Mouse (Mus musculus): Measurements from ENCODE around the gene Nrn1.

Nrn1 gene

DNA sequence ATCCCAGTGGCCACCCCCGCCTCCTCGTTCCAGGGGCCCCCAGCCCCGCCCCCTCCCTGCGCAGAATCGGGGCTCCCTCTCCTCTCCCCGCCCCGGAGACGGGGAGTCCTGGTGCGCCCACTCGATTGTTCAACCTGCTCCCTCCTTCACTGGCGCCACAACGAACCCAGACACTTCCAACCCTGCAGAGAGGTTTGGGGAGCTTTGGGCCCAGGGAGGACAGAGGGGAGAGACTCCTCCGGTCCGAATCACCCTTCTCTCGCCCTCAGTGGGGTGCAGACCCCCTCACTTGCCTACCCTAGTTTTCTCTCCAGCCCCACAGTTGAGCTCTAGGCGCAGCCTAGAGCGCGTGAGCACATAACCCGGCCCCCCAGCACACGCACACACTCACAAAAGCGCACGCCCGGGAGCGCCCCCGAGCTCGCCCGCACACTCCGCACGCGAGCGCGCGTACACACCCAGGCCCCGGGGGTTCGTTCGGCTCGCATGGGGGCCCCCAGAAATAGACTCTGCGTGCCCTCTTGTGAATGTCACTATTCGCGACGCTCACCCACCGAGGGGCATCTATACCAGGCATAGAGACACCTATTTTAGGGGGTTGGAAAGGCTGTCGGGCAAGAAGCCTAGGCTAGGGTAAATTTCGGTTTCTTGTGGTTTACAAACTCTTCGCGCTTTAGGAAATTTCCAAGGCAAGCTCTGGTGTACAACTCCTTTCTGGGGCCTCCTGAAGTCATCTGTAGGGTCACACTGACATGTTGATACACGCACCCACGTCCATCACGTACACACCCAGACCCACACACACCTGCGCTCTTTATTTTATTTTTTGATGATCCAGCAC lies at the start of gene Nrn1:
TSS of gene Nrn1 (minus strand) at position 401 of the 841 bp plus-strand sequence.
- DNase-seq (ENCODE audit: low read depth in 2 of 2, low spot score in 2 of 2) = no peak

DNA sequence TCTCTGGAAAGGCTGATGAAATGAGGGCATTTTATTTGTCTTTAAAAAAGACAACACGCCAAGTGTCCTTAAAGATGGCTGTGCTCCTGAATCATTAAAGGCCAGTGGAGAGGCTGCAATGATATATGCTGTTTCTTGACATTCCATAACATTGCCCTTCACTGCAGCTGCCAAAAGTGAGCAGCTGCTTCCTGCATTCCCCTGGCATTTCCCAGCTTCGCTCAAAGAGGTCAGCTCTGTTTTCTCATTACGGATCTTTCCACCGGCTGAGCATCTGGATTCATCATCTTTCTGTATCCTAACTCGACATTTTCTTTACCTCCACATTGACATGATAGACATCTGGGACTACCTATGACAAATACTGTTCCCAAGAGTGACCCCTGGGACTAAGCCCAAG lies 44.7 kb upstream of the Nrn1 start:
- DNase-seq (ENCODE audit: low read depth in 2 of 2, low spot score in 2 of 2) = no peak

DNA sequence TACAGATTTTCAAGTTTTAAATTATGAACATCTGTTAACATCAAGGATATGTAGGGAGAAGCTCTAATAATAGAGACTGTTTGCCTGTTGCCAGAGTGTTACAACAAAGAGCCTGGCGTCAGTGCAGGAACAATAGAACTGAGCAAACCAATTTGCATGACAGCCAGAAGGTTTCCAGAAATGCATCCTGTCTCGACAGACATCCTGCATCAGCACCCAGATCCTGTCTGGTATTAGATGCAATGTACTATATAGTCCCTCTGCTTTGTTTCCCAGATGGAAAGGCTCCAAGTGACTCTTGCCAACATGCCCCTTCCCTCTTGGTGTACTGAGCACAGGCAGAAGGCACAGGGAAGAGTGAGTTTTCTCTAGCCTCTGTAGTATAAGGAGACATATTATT lies 31.9 kb upstream of the Nrn1 start:
- no peak for DNase-seq (ENCODE audit: low read depth in 2 of 2, low spot score in 2 of 2)

DNA sequence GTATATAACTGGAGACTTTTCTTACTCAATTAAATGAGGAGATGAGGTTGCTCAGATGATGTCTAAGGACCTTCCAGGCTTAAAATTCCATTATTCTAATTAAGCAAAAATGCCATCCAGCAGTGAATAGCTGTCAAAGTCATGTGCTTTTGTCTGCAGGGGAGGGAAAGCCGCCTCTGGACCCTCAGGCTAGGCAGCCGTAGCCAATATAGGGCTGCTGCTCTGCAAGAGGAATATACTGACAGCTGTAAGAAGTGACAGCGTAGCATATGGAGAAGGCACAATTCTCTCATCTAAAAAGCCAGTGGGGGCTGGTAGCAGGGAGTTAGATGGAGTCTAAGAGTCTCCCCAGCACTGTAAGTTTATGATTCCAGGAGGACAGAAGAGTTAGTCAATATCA lies 16.9 kb upstream of the Nrn1 start:
- no peak for DNase-seq (ENCODE audit: low read depth in 2 of 2, low spot score in 2 of 2)

DNA sequence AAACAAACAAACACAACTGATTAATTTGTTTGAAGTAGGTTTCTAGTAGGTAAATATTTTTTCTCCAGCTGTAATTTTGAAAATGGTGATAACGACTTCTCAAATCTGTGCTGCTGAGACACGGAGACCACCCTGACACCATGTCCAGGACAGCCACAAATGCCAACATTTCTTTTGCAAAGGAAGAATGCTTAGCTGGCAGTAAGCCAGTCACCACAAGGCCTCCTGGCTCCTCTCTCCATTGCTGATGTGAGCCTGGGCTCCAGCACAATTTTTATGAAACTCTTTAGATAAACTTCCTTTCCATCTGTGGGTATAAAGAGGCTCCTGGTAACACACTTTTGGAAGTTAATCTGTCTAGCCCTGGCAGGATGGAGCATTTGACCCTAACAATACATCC lies 15.1 kb upstream of the Nrn1 start:
- no peak for DNase-seq (ENCODE audit: low read depth in 2 of 2, low spot score in 2 of 2)

DNA sequence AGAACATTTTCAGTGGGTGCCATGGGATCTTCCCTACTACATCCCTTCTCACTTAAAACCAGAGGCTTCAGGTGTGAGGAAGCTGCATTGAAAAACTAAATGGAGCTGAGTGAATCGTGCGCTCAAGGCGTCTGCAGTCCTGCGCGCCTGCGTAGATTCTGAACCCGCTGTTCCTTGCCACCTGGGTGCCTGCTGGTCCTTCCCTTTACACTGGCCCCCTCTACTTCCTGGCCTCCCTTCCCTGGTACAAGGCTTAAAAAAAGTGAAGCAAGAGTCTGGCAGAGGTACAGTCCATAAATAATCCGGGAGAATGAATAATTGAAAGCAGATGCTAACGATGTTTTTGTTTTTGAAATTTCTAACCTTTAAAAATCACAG lies 1.7 kb upstream of the Nrn1 start:
- no peak for DNase-seq (ENCODE audit: low read depth in 2 of 2, low spot score in 2 of 2)

DNA sequence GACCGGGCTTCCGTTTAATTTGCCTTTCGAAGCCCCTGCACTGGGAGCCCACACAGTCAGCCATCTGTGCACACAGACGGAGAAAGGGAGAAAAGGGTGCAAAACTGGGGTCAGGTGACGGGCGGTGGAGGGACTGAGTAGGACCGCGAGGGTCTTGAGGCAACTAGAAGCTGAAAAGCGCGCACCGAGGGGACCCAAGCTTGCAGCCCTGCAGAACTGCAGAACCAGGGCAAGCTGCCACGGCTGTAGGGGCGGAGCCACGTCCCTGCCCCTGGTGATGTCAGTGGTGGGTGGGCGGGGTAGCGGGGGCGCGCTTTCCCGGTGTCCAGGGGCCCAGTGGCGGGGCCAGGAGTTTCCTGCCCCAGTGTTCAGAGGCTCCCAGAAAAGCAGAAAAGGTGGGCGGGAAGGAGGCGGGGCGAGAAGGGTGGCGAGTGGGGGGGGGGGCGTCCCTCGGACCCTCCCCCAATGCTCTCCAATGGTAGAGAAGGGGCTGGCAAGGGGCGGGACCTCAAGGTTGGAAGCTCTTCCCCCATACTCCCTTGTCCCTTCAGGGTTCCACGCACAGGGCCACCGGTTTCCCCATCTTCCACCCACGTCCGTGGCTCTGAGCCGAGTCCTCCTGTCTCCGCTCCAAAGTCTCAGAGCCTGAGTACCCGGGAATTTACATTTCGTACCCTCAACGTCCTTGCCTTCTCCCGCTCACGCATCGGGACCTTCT lies 1.1 kb upstream of the Nrn1 start:
- DNase-seq (ENCODE audit: low read depth in 2 of 2, low spot score in 2 of 2) = no peak

DNA sequence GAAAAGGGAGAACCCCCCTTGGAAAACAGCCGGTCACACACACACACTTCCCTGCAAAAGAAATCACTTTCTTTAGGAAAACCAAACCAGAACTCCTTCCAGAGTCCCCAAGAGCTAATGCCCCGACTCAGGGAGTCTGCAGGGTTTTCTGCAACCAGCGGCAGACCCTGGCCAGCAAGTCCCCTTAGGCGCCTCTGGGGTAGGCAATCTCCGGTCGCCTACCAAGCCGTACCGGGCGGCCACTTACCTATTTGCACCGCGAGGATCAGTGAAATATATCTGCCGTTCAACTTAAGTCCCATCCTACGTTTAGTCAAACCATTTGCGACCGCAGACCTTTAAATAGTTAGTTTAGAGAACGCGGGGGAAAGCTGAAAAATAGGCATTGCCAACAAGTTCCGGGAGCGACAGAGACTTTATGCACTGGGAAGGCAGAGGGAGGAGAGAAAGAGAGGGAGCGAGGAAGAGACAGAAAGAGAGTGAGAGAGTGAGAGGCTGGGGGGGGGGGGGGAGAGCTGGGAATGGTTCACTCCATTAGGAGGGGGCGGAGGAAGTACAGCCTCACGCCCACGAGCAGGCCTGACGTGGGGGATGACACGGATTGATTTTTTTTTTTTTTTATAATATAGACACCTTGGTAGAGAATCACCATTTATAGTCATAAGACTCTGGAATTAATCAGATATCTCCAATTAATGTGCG lies 791 bp downstream of the Nrn1 start:
- no peak for DNase-seq (ENCODE audit: low read depth in 2 of 2, low spot score in 2 of 2)

DNA sequence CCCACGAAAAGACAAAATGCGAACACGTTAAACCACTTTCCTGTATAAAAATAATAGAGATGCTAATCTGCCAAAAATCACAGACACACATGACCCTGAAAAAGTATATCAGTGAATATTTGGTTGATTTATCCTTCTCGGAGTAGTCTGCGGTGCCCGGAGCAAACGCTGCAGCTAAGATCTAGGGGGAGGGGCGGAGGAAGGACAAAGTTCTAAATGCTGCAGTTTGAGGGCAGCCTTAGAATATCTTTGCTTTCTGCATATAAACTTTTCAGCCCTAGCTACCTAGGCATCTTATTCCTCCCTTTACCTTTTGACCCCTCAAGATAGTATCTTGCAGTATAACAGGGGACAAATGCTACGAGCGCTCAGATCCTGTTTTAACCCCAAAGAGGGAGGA lies 1.4 kb downstream of the Nrn1 start:
- no peak for DNase-seq (ENCODE audit: low read depth in 2 of 2, low spot score in 2 of 2)

DNA sequence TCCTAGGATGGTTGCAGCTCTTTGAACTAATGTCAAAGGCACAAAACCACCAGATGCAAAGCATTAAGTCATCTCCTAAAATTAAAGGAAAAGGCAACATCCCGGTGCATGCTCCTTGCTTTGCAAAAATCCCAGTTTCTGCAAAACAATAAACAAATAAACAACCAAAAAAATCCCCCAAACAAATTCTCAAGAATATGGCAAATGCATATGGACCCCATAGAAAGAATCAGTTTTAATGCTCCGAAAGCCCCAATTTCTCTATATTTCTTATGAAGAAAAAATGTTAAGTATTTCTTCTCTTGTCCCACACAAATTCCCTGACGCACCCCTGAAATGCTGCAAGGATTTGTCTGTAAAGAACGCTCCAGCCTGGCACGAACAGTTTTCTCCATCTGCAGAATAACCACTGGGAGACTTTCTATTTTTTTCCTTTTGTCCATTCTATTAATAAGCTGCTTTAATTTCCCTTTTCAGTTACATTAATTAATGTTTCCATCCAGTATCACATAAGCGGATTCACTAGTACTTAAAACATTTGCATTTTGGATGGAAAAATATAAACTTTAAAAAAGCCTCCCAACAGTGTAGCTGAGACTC lies 1.9 kb downstream of the Nrn1 start:
- no peak for DNase-seq (ENCODE audit: low read depth in 2 of 2, low spot score in 2 of 2)

DNA sequence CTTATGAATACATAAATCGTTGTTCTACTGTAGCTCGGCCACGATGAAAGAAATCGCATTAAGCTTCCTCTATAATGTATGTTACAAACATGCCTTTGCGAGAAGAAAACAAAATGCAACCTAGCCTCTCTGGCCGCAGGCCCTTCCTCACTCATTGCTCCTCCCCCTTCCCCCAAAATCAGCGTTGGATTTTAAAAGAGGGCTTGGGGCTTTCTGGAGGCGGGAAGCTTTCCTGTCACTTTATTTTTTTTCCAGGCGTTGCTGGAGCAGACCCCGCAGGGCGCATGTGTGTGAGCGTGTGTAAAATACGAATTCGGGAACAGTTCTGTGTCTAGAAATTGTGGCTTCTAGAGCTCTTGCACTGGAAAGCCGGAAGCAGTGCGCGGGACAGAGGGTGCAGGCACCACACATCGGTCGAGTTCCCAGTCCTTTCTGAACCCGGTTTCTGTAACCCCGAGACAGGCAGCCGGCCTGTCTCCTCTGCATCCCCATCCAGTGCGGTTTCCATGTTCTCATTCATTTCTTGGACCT lies 2.9 kb downstream of the Nrn1 start:
- no peak for DNase-seq (ENCODE audit: low read depth in 2 of 2, low spot score in 2 of 2)

DNA sequence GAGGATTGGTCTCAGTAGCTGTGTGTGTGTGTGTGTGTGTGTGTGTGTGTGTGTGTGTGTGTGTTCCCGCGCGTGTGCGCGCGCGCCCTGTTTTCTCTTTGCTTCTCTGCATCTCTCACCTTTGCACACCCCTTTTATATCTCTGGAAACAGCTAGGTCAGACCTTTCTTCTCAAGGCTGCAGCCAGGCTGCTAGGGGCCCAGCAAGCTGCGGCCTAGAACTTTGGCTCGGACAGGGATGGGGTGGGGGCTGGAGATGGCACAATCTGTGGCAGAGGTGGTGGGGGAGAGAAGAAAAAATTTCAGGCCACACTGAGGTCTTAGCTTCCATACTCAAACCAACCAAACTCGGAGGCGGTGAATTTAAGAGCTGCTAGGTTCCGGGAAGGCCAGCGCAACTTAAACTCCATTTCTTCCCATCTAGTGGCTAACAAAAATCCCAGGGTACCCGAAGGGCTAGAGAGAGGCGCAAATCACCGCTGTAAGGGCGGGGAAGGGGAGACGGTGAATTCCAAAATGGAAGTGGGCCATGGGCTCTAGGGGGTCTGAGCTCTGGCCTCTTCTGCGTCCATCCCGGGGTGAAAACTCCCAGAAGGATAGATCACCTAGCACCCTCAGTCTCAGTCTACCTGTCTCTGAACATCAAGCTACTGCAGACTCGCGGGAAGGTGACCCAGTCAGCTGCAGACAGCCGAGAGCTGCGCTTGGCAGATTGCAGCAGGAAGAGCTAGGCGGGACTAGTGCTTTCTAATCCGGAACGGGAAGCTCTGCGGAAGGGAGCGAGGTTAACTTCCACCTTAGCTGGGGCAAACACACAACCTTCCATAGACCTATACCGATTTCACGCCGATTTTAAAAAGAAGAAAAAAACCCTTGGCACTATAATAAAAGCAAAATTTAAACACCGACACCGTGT lies 3.7 kb downstream of the Nrn1 start:
- DNase-seq (ENCODE audit: low read depth in 2 of 2, low spot score in 2 of 2) = no peak

DNA sequence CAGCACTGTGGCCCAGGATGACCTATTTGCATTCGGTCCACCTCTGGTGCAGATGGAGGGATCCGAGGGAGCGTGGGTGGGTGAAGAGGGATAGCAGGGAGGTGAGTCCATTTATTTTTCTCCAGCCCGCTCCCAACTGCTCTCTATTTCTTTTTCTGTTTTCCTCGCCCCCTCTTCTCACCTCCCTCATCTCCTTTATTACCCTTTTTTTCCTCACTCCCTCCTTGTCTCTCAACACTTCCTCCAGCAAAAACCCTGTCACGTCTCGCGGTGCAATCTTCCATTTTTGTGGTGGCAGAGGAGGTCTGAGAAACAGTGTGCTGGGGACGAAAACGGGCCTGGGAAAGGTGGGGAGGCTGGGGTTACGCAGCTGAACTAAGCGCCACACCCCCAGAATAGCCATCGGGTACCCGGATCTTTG lies 4.6 kb downstream of the Nrn1 start:
- DNase-seq (ENCODE audit: low read depth in 2 of 2, low spot score in 2 of 2) = no peak

DNA sequence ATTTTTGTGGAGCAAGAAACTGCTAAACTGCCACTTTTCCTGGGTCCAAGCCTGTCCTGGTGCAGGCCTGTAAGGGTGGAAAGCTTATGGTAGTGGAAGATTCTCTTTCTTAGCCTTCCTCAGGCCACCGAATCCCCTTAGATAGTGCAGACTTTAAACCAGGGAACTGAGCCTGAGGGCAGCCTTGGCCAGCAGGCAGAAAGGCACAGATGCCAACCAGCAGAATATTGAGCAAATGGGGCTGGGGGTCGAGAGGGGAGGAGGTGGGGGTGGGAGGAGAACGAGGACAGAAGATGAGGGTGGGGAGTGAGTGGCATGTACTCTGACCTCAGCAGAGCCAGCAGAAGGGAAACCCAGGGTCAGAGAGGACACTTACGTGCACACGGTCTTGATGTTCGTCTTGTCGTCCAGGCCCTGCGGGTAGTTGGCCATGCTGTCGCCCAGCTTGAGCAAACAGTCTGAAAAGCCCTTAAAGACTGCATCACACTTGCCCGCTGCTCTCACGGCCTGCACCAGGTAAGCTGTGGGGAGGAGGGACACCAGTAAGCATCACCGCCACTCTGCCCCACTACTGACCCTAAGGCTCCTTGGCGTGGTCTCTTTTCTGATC lies 5.1 kb downstream of the Nrn1 start:
- DNase-seq (ENCODE audit: low read depth in 2 of 2, low spot score in 2 of 2) = no peak

DNA sequence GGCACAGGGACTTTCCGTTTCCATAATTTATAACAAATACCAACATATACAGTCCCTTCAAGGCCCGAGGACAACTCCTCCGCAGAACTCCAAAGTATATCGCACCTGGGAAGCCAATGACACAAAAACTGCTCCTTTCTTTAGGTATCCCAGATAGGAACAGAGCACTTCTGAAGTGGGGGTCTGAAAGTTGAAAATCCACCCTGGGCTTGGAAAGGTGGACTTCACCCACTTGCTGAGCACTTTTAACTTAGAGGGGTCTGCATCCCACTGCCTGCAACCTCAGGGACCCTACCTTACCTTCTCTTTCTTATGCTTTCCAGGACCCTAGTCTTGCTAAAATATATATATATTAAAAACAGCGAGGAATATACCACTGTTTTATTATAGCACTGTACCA lies 6.4 kb downstream of the Nrn1 start:
- DNase-seq (ENCODE audit: low read depth in 2 of 2, low spot score in 2 of 2) = no peak

DNA sequence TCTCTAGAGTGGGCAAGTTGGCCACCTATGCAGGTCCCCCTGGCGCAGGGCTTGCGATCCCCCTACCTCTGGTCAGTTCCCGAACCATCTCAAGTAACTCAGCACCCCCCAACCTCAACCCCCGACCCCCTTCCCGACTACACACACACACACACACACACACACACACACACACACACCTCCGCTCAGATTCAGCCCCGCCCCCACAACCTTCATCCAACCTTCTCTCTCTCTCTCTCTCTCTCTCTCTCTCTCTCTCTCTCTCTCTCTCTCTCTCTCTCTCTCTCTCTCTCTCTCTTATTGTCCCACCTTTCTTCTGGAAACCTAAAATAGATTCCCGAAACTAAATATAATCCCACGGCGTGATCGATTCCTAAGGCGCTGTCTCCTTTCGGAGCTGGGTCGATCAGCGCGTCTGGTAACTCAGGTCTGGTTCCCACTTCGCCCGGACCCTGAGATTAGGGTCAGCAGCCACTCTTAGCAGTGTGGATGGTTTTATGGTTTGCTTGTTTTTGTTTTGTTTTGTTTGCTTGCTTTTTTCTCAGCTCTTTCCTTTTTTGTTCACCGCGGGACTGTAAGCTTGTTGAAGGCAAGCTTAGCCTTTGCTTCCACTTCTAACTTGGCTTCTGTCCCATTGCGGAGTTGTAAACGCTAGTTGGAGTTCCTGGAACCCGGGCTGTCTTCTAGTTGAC lies 7.0 kb downstream of the Nrn1 start:
- DNase-seq (ENCODE audit: low read depth in 2 of 2, low spot score in 2 of 2) = no peak

DNA sequence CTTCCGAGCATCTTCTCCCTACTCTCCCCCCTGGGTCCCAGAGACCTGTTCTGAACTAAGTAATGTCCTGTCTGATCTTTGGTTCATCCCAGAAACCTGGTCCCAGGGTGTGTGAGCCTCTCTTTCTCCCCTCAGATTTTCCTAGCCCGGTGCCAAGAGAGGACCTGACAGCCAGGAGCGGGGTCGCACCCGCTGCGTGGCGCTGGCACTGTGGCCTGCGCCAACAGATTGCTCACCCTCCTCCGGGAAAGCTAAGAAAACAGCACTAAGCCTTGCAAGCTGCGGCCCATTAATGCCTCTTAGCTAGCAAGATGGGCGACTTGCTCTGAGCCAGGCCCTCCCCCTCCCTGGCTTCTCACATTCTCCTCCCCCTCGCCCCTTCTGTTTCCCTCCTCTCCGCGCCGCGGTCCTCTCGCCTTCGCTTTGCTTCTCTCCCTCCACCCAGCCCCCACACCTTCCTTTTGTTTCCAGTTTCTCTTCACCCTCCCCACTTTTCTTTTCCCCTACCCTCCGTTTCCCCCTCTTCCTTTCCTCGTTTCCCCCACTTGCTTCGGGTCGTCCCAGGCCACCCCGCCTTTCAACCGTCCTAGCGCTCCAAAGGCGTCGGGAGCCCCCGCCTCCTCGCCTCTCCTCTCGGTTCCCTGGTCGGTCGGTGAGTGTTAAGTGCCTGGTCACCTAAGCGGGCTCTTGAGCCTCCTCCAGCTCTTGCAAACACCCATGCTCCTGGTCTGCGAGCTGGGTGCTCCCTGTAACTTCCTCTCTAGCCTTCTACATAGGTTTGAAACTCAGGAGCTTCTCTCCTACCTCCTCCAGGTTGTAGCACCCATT lies 7.8 kb downstream of the Nrn1 start:
- no peak for DNase-seq (ENCODE audit: low read depth in 2 of 2, low spot score in 2 of 2)

DNA sequence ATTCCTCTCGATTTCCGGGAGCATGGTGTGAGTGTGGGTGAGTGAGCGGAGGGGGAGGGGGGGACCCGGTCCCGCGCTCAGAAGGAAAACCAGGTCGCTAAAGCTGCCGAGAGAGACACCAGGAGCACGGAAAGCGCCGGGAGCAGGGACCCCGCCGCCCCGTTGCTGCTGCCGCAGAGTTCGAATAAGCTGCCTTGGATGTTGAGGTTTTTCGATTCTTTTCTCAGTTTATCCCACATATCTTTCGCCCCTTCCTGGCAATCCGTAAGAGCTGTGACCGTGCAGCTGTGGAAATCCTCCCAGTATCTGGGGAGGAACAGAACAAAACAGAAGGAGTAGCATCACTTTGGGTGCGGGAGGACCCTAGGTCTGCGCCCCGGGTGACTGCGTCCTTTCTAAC lies 8.4 kb downstream of the Nrn1 start:
- no peak for DNase-seq (ENCODE audit: low read depth in 2 of 2, low spot score in 2 of 2)

DNA sequence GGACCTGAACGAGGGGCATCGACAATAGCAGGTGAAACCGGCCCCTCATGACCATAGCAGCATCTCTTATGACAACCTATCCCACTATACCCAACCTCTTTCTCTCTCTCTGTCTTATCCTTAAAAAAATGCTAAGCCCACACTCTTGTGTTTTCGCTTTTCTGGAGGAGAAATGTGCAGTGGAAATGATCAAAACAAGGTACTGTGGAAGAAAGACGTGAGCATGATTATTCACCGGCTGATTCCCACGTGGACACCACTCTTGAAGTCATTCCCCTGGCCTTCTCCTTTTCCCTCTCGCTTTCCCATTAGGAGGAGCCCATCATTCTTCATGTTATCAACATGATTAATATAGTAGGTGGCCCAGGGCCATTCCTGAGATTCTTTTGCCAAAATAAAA lies 9.1 kb downstream of the Nrn1 start:
- DNase-seq (ENCODE audit: low read depth in 2 of 2, low spot score in 2 of 2) = no peak
